ENCODE assay signal across 8 mouse cellular contexts in genomic region chr7:29815910-29816429, GRCm38 (mm10). TPM values are rescaled to one million over a fixed set of nuclear protein-coding genes. Genes with fewer than 3 reads are reported as not detected.
DNase-seq lines count a peak whose midpoint lies in the region; ATAC-seq lines count a peak whose summit lies in the region.

Gene Zfp790 (plus strand): TSS chr7:29816114.

- no peaks in the 10 kb centered on the region; the same call in 1 of the 2 replicates for H3K9me3 ChIP-seq in hindbrain, embryonic 12.5 days (replicated peaks)

- H3K36me3 ChIP-seq in hindbrain, embryonic 12.5 days, result 0 out of 2 replicates have a peak, but pooled peaks cover 6% of the 10 kb centered on the region

- H3K27ac ChIP-seq in hindbrain, embryonic 12.5 days, result peak within 1 kb of the TSS; percentile 83

- peak within 1 kb of the TSS; percentile 81 for H3K9ac ChIP-seq in hindbrain, embryonic 12.5 days

- peak; percentile 94 for DNase-seq in NIH3T3 (ENCODE audit: low read depth)
- DNase-seq in cerebellum, postnatal 10 days, result peak; percentile 90 to 92
- peak; percentile 86 to 87 for DNase-seq in frontal cortex, postnatal 10 days (ENCODE audit: low spot score in 2 of 2)
- peak; percentile 86 to 95 for DNase-seq in layer of hippocampus, postnatal 14 days (ENCODE audit: low spot score in 2 of 2)
- peak; percentile 85 for DNase-seq in lung, postnatal 14 days
- peak; percentile 81 for DNase-seq in retina, adult 2 months (ENCODE audit: low read depth, low spot score)
- peak; percentile 76 to 84 for DNase-seq in thymus, postnatal 36 days

- peak; percentile 94 for ATAC-seq in hindbrain, embryonic 12.5 days (ENCODE audit: low FRiP score)

- peak within 1 kb of the TSS; percentile 66 for H3K4me2 ChIP-seq in hindbrain, embryonic 12.5 days (replicated peaks)

- peaks cover 38% of the 10 kb centered on the region for H3K4me1 ChIP-seq in hindbrain, embryonic 12.5 days

- H3K27me3 ChIP-seq in hindbrain, embryonic 12.5 days, result no peaks in the 10 kb centered on the region

- under 1% methylated on average over 26 of the region's 26 CpGs for WGBS in hindbrain, embryonic 12.5 days

- peak within 1 kb of the TSS; percentile 66 for H3K4me3 ChIP-seq in hindbrain, embryonic 12.5 days

RNA-seq across cellular contexts. Expression of gene Zfp790, which starts in this region (rescaled TPM):
- 26.3 and 27.2 TPM in 2 replicates for polyA plus RNA-seq in hindbrain, embryonic 12.5 days (2016; fragmentation: Nextera tagmentation; extraction: Ambion mirVana)
- total RNA-seq in layer of hippocampus, postnatal 14 days (2021), result 10 to 100 TPM; 16.3 to 19.4 TPM

Comparison
In these comparisons a context has a peak if more than half of its experiments do, and no peak if none do; other contexts are left out.
1. Peak in every context shown above with its lines: DNase-seq, ATAC-seq, H3K4me3 ChIP-seq and H3K27ac ChIP-seq.